Mouse (Mus musculus) intestine, postnatal 0 days (tissue): ENCODE results near the gene Bcas3. TPM values are rescaled to one million over a fixed set of nuclear protein-coding genes. Genes with fewer than 3 reads are reported as not detected.

Experiments
- ATAC-seq: fragments of 200-750 bp; cut with Nextera tagmentation; 2 replicates; pipeline ENCODE4 v1.8.0; 2017; ENCODE audit warnings: mild to moderate bottlenecking, moderate TSS enrichment, moderate library complexity
- H3K27ac ChIP-seq: fragments of 300-500 bp; sonication (generic); 2 replicates; pipeline ENCODE4 v1.5.1; 2014; ENCODE audit warnings: mild to moderate bottlenecking, low read depth, low read length, moderate library complexity
- H3K27me3 ChIP-seq: fragments of 300-500 bp; sonication (generic); replicated peaks from 2 replicates; pipeline ENCODE4 v1.6.1; 2014; ENCODE audit warnings: low read length, mixed read lengths; ENCODE audit not compliant: control insufficient read depth, insufficient read depth
- H3K36me3 ChIP-seq: fragments of 300-500 bp; sonication (generic); 2 replicates; pipeline ENCODE4 v1.6.1; 2014; ENCODE audit warnings: mild to moderate bottlenecking, moderate library complexity; ENCODE audit not compliant: control insufficient read depth, insufficient read depth
- H3K4me1 ChIP-seq: fragments of 300-500 bp; sonication (generic); replicated peaks from 2 replicates; pipeline ENCODE4 v1.6.1; 2014; ENCODE audit warnings: antibody characterized with exemption, low read length, mixed read lengths; ENCODE audit not compliant: control insufficient read depth, insufficient read depth
- H3K4me2 ChIP-seq: fragments of 300-500 bp; sonication (generic); replicated peaks from 2 replicates; pipeline ENCODE4 v1.6.1; 2014; ENCODE audit warnings: low read depth, mild to moderate bottlenecking, moderate library complexity
- H3K4me3 ChIP-seq: fragments of 300-500 bp; sonication (generic); 2 replicates; pipeline ENCODE4 v1.5.1; 2014; ENCODE audit warnings: low read depth, low read length
- H3K9ac ChIP-seq: fragments of 300-500 bp; sonication (generic); 2 replicates; pipeline ENCODE4 v1.6.1; 2014; ENCODE audit warnings: mild to moderate bottlenecking, low read depth, low read length
- H3K9me3 ChIP-seq: fragments of 300-500 bp; sonication (generic); 2 replicates; pipeline ENCODE4 v1.6.1; 2016; ENCODE audit warnings: mixed run types; ENCODE audit not compliant: control insufficient read depth
- CTCF ChIP-seq: sonication (generic); IDR thresholded peaks from 2 replicates; pipeline ENCODE4 v1.5.1; 2016; ENCODE audit warnings: low read depth, mild to moderate bottlenecking, control low read depth, antibody characterized with exemption, moderate library complexity
- WGBS: fragments of 180-500 bp; shearing (Covaris S2); extraction: QIAGEN DNeasy Blood & Tissue Kit; methylation state at CpG from one replicate; pipeline ENCODE4 v1.1.7; 2014; 5-methylcytosine and 5-hydroxymethylcytosine counted together
- polyA plus RNA-seq: library from polyadenylated mRNA; unstranded; fragments of >200 nt; fragmentation: Nextera tagmentation; extraction: Ambion mirVana; gene quantifications from 2 replicates; pipeline ENCODE4 v1.2.1, GENCODE M21; 2015

Gene Bcas3
- polyA plus RNA-seq, 1 experiment from 2014 or later = 17.2 TPM

DNA sequence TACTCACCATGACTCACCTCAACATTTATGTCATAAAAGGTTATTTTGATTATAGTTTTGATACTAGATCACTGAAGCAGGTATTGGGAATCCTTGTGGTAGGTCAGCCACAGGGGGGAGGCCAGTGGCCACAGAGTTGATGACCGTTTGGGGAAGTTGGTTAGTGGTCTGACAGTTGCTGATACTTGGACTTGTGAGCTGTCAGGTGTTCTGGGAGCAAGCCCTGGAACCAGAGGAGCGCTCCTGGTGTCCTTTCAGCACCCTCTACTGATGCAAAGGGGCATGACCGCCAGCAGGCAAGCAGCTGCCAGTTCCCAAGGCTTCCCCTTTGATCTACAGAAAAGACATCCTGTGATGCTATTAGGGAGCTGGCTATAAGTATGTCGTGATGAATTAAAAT, 18.2 kb upstream of the Bcas3 start:
- Histone ChIP-seq H3K36me3 (peaks cover 25% of the 10 kb centered on the region), H3K9me3 (no peaks in the 10 kb centered on the region), H3K27me3 (no peaks in the 10 kb centered on the region), H3K27ac (no peak overlapping the region), H3K4me3 (no peak overlapping the region), H3K4me2 (no peak overlapping the region), H3K9ac (no peak overlapping the region), H3K4me1 (no peaks in the 10 kb centered on the region)
- peak; percentile 82 for TF ChIP-seq CTCF
- ATAC-seq = no peak
- 52% methylated on average over 4 of the region's 4 CpGs for WGBS

DNA sequence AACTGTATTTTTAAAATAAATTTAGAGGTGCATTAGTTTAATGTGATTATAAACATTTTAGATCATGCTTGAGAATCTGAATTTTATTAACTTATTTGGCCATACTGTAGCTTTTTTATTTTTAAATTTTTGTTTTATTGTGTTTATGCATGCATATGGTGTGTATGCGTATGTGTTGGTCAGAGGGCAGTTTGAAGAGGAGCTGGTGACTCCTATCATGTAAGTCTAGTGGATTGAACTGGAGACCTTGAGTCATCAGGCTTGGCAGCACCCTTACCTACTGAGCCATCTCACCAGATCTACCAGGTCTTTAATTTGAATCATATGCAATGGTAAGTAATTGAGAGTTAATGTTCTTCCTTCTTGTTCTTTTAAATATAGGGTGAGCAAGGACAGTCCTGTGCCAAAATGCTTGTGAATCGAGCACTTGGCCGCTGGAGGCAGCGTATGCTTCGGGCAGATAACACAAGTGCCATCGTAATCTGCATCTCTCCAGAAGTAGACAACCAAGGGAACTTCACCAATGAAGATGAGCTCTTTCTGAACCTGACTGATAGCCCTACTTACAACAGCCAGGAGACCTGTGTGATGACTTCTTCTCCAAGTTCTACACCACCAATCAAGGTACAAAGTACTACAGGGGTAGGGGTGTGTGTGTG, 13.7 kb upstream of the Bcas3 start:
- TF ChIP-seq CTCF = no peak
- Histone ChIP-seq H3K9me3 (no peaks in the 10 kb centered on the region), H3K9ac (no peak overlapping the region), H3K36me3 (peaks cover 34% of the 10 kb centered on the region), H3K4me2 (no peak overlapping the region), H3K27ac (no peak overlapping the region), H3K4me1 (no peaks in the 10 kb centered on the region), H3K4me3 (no peak overlapping the region), H3K27me3 (no peaks in the 10 kb centered on the region)
- no peak for ATAC-seq
- 94% methylated on average over 6 of the region's 6 CpGs for WGBS

DNA sequence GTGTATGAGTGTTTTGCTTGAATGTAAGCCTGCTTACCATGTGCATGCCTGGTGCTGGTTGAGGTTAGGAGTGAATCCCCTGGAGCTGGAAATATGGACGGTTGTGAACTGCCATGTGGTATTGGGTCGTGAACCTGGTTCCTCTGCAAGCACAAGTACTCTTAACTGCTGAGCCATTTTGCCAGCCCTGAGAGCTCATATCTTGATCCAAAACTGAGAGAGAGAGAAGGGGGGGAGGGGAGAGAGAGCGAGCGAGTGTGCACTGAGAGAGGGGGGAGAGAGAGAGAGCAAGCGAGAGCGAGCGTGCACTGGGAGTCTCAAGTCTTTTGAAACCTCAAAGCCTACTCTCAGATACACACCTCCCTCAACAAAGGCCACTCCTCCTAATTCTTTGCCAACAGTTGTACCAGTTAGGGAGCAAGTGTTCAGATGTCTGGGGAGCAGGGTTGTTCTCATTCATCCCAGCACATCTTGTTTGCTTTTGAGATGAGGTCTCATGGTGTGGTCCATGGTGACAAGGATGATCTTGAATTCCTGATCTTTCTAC, 12.8 kb upstream of the Bcas3 start:
- H3K4me3 ChIP-seq = no peak overlapping the region
- H3K9me3 ChIP-seq = no peaks in the 10 kb centered on the region
- no peak for ATAC-seq
- H3K27ac ChIP-seq = no peak overlapping the region
- H3K27me3 ChIP-seq = no peaks in the 10 kb centered on the region
- H3K9ac ChIP-seq = no peak overlapping the region
- H3K36me3 ChIP-seq = peaks cover 35% of the 10 kb centered on the region
- H3K4me1 ChIP-seq = no peaks in the 10 kb centered on the region
- 93% methylated on average over 7 of the region's 7 CpGs for WGBS
- no peak overlapping the region for H3K4me2 ChIP-seq
- no peak for TF ChIP-seq CTCF

DNA sequence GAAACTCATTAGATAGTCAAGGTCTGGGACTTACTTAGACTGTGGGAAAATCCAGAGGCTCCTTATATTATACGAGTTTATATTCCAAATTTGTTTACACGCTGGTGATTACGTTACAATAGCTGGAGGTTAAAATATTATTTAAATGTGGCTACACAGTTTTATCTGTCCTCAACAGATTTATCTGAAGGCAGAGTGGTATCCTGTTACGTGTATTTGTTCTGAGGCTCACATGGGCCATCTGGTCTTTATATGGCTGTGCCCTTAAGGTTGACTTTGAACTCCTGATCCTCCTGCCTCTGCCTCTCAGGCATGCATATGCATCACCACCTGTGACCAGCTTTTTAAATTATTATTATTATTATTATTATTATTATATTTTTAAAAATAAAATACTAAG, 852 bp downstream of the Bcas3 start:
- Histone ChIP-seq H3K27me3 (no peaks in the 10 kb centered on the region), H3K9ac (peak overlapping the region; percentile 63), H3K36me3 (peaks cover 12% of the 10 kb centered on the region; the same call in 1 of the 2 replicates), H3K4me3 (peak overlapping the region; percentile 64), H3K4me2 (peak overlapping the region; percentile 87), H3K9me3 (no peaks in the 10 kb centered on the region), H3K27ac (no peak overlapping the region), H3K4me1 (peaks cover 4% of the 10 kb centered on the region; the same call in 1 of the 2 replicates)
- ATAC-seq = no peak
- no peak for TF ChIP-seq CTCF
- WGBS = 59% methylated on average over 4 of the region's 4 CpGs

DNA sequence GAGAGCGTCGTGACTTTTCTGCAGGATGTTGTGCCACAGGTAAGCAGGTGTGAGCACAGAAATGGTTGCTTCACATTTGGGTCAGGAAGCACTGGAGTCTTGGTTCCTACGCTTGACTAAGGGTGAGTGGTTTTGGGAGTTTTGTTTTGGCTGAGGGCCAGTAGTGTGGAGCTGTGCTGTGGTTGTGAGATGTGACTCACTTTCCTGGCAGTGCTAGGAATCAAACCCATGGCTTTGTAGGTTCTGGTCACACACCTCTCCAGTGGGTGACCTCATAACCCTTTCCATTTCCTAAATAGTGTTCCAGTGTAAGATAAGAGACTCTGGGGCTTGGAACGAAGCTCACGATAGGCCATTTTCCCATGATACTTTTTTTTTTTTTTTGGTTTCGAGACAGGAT, 6.7 kb downstream of the Bcas3 start:
- H3K27ac ChIP-seq = no peak overlapping the region
- no peak for TF ChIP-seq CTCF
- no peaks in the 10 kb centered on the region for H3K4me1 ChIP-seq
- no peak overlapping the region for H3K4me3 ChIP-seq
- H3K9ac ChIP-seq = no peak overlapping the region
- H3K27me3 ChIP-seq = no peaks in the 10 kb centered on the region
- H3K4me2 ChIP-seq = no peak overlapping the region
- WGBS = 95% methylated on average over 6 of the region's 6 CpGs
- no peak for ATAC-seq
- H3K9me3 ChIP-seq = no peaks in the 10 kb centered on the region
- peaks cover 16% of the 10 kb centered on the region; the same call in 1 of the 2 replicates for H3K36me3 ChIP-seq

DNA sequence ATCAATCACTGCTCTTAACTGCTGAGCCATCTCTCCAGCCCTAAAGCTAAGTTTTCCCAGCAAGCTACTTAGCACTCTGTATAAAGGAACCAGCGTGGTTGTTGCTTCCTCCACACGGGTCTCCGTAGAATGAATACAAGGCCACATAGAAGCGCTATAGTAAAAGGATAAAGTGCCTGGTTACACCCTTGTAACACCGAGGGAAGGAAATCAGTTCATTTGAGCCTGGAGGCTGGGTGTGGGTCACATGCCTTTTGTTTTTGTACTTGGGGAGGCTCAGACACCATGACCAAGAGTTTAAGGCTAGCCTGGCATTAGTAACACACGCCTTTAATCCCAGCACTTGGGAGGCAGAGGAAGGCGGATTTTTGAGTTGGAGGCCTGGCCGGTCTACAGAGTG, 8.7 kb downstream of the Bcas3 start:
- H3K36me3 ChIP-seq = peaks cover 16% of the 10 kb centered on the region; the same call in 1 of the 2 replicates
- no peak for ATAC-seq
- no peak overlapping the region for H3K4me2 ChIP-seq
- H3K9me3 ChIP-seq = no peaks in the 10 kb centered on the region
- WGBS = 87% methylated on average over 8 of the region's 8 CpGs
- no peaks in the 10 kb centered on the region for H3K27me3 ChIP-seq
- no peak for TF ChIP-seq CTCF
- no peak overlapping the region for H3K4me3 ChIP-seq
- no peak overlapping the region for H3K9ac ChIP-seq
- H3K4me1 ChIP-seq = no peaks in the 10 kb centered on the region
- no peak overlapping the region for H3K27ac ChIP-seq

DNA sequence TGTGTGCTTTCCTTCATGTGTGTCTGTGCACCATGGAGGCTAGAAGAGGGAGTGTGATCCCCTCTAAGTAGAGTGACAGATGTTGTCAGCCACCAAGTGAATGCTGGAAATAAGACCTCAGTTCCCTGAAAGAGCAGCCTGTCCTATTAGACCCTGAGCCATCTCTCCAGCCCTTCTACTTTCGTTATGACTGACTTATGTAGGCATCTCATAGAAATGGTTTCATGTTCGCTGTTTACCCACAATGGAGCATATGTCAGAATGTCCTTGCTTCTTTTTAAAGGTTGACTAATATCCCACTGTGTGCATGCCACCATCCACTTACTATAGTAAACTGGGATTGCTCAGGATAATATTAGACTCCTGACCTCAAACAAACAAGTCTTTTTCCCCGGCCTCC, 13.2 kb downstream of the Bcas3 start:
- Histone ChIP-seq H3K27ac (no peak overlapping the region), H3K4me3 (no peak overlapping the region), H3K4me2 (no peak overlapping the region), H3K9ac (no peak overlapping the region), H3K9me3 (no peaks in the 10 kb centered on the region), H3K36me3 (peaks cover 40% of the 10 kb centered on the region), H3K27me3 (no peaks in the 10 kb centered on the region), H3K4me1 (no peaks in the 10 kb centered on the region)
- TF ChIP-seq CTCF = no peak
- ATAC-seq = no peak
- 88% methylated on average over 3 of the region's 3 CpGs for WGBS
